Mouse (Mus musculus): ENCODE measurements around the gene Cacng5.

DNA sequence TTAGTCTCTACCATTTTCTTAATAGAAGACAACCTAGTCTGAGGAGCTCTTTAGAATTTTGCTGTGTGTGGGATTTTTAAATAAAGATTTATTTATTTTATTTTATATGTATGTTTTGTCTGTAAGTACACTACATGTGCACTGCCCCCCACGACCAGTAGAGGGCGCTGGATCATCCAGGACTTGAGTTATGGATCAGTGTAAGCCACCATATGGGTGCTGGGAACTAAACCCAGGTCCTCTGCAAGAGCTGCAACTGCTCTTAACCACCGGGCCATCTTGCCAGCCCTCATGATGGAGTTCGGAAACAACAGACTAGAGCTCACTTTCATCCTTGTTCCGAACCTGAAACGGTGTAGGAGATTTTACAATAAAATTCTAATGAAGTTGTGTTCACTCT lies 42.1 kb downstream of the Cacng5 start:
- TF ChIP-seq CTCF (IDR thresholded peaks at IDR 0.05; ENCODE audit: control insufficient read depth, insufficient read depth, low read length) (0 out of 2 replicates have a peak, but pooled peaks have one; percentile 21), POLR2A (IDR thresholded peaks at IDR 0.05; ENCODE audit: borderline replicate concordance, control insufficient read depth, low read depth, low read length) (no peak)

Measured in bone marrow, adult 2 months (tissue).